Mouse (Mus musculus) adipocyte (in vitro differentiated cells): ENCODE measurements at regions not wholly inside any gene's neighbourhood (a gene's known extent, or its start where the extent isn't known, plus 50 kb on each side); places are given as distances from the start of the nearest gene placed in this dataset.

Experiments used
- DNase-seq: peaks from one replicate; pipeline ENCODE4 v3.0.0-alpha.2; 2016; ENCODE audit warnings: low spot score

GRCm38 (mm10) chr4:83986951-83987822 is 461.8 kb downstream of the Ccdc171 start:
- DNase-seq = no peak

- no peak for DNase-seq
These were observed 462.5 kb downstream of the Ccdc171 start for GRCm38 (mm10) chr4:83987846-83988245.

- no peak for DNase-seq
These were observed 463.0 kb downstream of the Ccdc171 start for GRCm38 (mm10) chr4:83988314-83988713.

GRCm38 (mm10) chr4:83990126-83990989 is 465.0 kb downstream of the Ccdc171 start:
- peak; percentile 59 for DNase-seq

- DNase-seq = no peak
These were observed 465.9 kb downstream of the Ccdc171 start for GRCm38 (mm10) chr4:83991195-83991594.

- no peak for DNase-seq
These were observed 471.7 kb downstream of the Ccdc171 start for GRCm38 (mm10) chr4:83997079-83997478.

GRCm38 (mm10) chr4:84001645-84002044 is 476.3 kb downstream of the Ccdc171 start:
- no peak for DNase-seq

- peak; percentile 15 for DNase-seq
These were observed 478.9 kb downstream of the Ccdc171 start for GRCm38 (mm10) chr4:84004055-84004778.

GRCm38 (mm10) chr4:84004786-84005382 is 479.5 kb downstream of the Ccdc171 start:
- DNase-seq = no peak

- no peak for DNase-seq
These were observed 486.6 kb downstream of the Ccdc171 start for GRCm38 (mm10) chr4:84011941-84012340.

GRCm38 (mm10) chr4:84015139-84015538 is 489.8 kb downstream of the Ccdc171 start:
- DNase-seq = no peak

- DNase-seq = peak; percentile 8
These were observed 490.3 kb downstream of the Ccdc171 start for GRCm38 (mm10) chr4:84015552-84016169.

- DNase-seq = no peak
These were observed 492.8 kb downstream of the Ccdc171 start for GRCm38 (mm10) chr4:84018135-84018534.

- no peak for DNase-seq
These were observed 493.4 kb downstream of the Ccdc171 start for GRCm38 (mm10) chr4:84018774-84019173.

GRCm38 (mm10) chr4:84019500-84020255 is 494.3 kb downstream of the Ccdc171 start:
- no peak for DNase-seq

GRCm38 (mm10) chr4:84020692-84021091 is 495.3 kb downstream of the Ccdc171 start:
- no peak for DNase-seq

- no peak for DNase-seq
These were observed 497.0 kb downstream of the Ccdc171 start for GRCm38 (mm10) chr4:84022323-84022722.

GRCm38 (mm10) chr4:84026144-84026543 is 500.8 kb downstream of the Ccdc171 start:
- DNase-seq = no peak

GRCm38 (mm10) chr4:84028120-84028519 is 502.8 kb downstream of the Ccdc171 start:
- DNase-seq = no peak

- no peak for DNase-seq
These were observed 505.6 kb downstream of the Ccdc171 start for GRCm38 (mm10) chr4:84030916-84031315.

GRCm38 (mm10) chr4:84032505-84032904 is 507.2 kb downstream of the Ccdc171 start:
- no peak for DNase-seq
